Comparison of ENCODE assay signal across 7 mouse cellular contexts in genomic region chr12:36157304-36157637, GRCm38 (mm10). TPM values are rescaled to one million over a fixed set of nuclear protein-coding genes. Genes with fewer than 3 reads are reported as not detected.
A peak's percentile ranks its signal among the peaks of the same experiment; 100 is the strongest.
DNase-seq lines count a peak whose midpoint lies in the region; ATAC-seq and TF ChIP-seq lines count a peak whose summit lies in the region.

No protein-coding gene starts in this region.

- no peak for TF ChIP-seq POLR2A in spleen, adult 2 months (IDR thresholded peaks at IDR 0.05; ENCODE audit: low read depth, low read length)

- ATAC-seq in erythroblast, adult 5-6 weeks (replicated peaks; ENCODE audit: low FRiP score, poor library complexity, severe bottlenecking): peak; percentile 17; the same call in 1 of the 2 replicates
- 0 out of 2 replicates have a peak, but pooled peaks have one; percentile 1 for ATAC-seq in monocyte, adult 5-6 weeks (replicated peaks; ENCODE audit: insufficient number of reproducible peaks, low FRiP score, low TSS enrichment, poor library complexity, severe bottlenecking)

- H3K9me3 ChIP-seq in limb, embryonic 10.5 days (replicated peaks): no peaks in the 10 kb centered on the region

- WGBS in spleen, adult 2 months: under 1% methylated on average over 14 of the region's 14 CpGs
- WGBS in limb, embryonic 10.5 days: under 1% methylated on average over 14 of the region's 14 CpGs

- no peaks in the 10 kb centered on the region for H3K27me3 ChIP-seq in spleen, adult 2 months (ENCODE audit: control insufficient read depth, insufficient read depth, low read length)
- H3K27me3 ChIP-seq in limb, embryonic 10.5 days (ENCODE audit: low read depth, poor library complexity, severe bottlenecking): no peaks in the 10 kb centered on the region

- TF ChIP-seq CTCF in spleen, adult 2 months (IDR thresholded peaks at IDR 0.05; ENCODE audit: extremely low read depth, insufficient read depth, insufficient read length, insufficient replicate concordance): no peak

- peak overlapping the region; percentile 79 for H3K27ac ChIP-seq in spleen, adult 2 months (ENCODE audit: insufficient read depth, low read length)
- H3K27ac ChIP-seq in limb, embryonic 10.5 days: peak overlapping the region; percentile 97

- H3K4me1 ChIP-seq in spleen, adult 2 months (ENCODE audit: control insufficient read depth, insufficient read depth, insufficient read length): peaks cover 11% of the 10 kb centered on the region; the same call in 1 of the 2 replicates
- H3K4me1 ChIP-seq in limb, embryonic 10.5 days: peaks cover 23% of the 10 kb centered on the region

- no peaks in the 10 kb centered on the region for H3K36me3 ChIP-seq in spleen, adult 2 months (ENCODE audit: control insufficient read depth, insufficient read depth, low read length)
- peaks cover 10% of the 10 kb centered on the region; the same call in 1 of the 2 replicates for H3K36me3 ChIP-seq in limb, embryonic 10.5 days

- DNase-seq in spleen, adult 2 months (ENCODE audit: low read depth in 1 of 2, low spot score in 2 of 2): peak; percentile 29 to 41
- no peak for DNase-seq in spleen, adult 12 weeks (ENCODE audit: low spot score)
- no peak for DNase-seq in limb, embryonic 10.5 days (ENCODE audit: low spot score)
- DNase-seq in T-cell, adult 2 months (ENCODE audit: low spot score): no peak
- no peak for DNase-seq in adrenal gland, adult 8-10 months

- peak overlapping the region; percentile 66 for H3K4me3 ChIP-seq in spleen, adult 2 months (ENCODE audit: extremely low read depth, insufficient read depth, insufficient read length)
- peak overlapping the region; percentile 85 for H3K4me3 ChIP-seq in limb, embryonic 10.5 days

RNA-seq across cellular contexts. Expression of gene Ankmy2, which starts 0.4 kb away (rescaled TPM):
- polyA plus RNA-seq in spleen, adult 2 months (2012; rRNA removed): 3.6 and 4.2 TPM in 2 replicates
- total RNA-seq in erythroblast, adult 5-6 weeks (2015; ENCODE audit: low replicate concordance): 3.1 and 4.0 TPM in 2 replicates
- total RNA-seq in erythroblast, adult 5-6 weeks (2017; ENCODE audit: low replicate concordance): 4.4 and 9.1 TPM in 2 replicates
- polyA plus RNA-seq in limb, embryonic 10.5 days (2016; fragmentation: Nextera tagmentation; extraction: Ambion mirVana): 17.3 and 20.1 TPM in 2 replicates
- 21.5 to 27.7 TPM (median 27.3 TPM) in 3 replicates for total RNA-seq in monocyte, adult 5-6 weeks (2017)
- 10 to 100 TPM; 35.8 to 41.7 (median 38.3) TPM for total RNA-seq in adrenal gland, adult 8-10 months (2022)

RNA-seq across cellular contexts. Expression of gene Bzw2, which starts 0.6 kb away (rescaled TPM):
- 8.2 and 12.1 TPM in 2 replicates for polyA plus RNA-seq in spleen, adult 2 months (2012; rRNA removed)
- total RNA-seq in erythroblast, adult 5-6 weeks (2015; ENCODE audit: low replicate concordance): 18.4 and 19.4 TPM in 2 replicates
- 14.8 and 18.3 TPM in 2 replicates for total RNA-seq in erythroblast, adult 5-6 weeks (2017; ENCODE audit: low replicate concordance)
- 293 and 316 TPM in 2 replicates for polyA plus RNA-seq in limb, embryonic 10.5 days (2016; fragmentation: Nextera tagmentation; extraction: Ambion mirVana)
- total RNA-seq in monocyte, adult 5-6 weeks (2017): 22.1 to 32.7 TPM (median 24.8 TPM) in 3 replicates
- 10 to 100 TPM; 16.5 to 19.8 (median 18.2) TPM for total RNA-seq in adrenal gland, adult 8-10 months (2022)

Comparison
In these comparisons a context has a peak if more than half of its experiments do, and no peak if none do; other contexts are left out.
1. DNase-seq: peak in spleen, adult 2 months (2 of 2); none in spleen, adult 12 weeks (single experiment), limb, embryonic 10.5 days (single experiment), T-cell, adult 2 months (single experiment) and adrenal gland, adult 8-10 months (single experiment).